Mouse (Mus musculus): ENCODE data around the gene Rbms3.

- TF ChIP-seq POLR2A (IDR thresholded peaks at IDR 0.05; ENCODE audit: borderline replicate concordance, control insufficient read depth, low read depth, low read length) (no peak), CTCF (IDR thresholded peaks at IDR 0.05; ENCODE audit: control insufficient read depth, insufficient read depth, low read length) (no peak)
Observed at GRCm38 (mm10) chr9:117144057-117144723, 485.5 kb downstream of the Rbms3 start.

All from bone marrow, adult 2 months (tissue).